In the genomic region with DNA sequence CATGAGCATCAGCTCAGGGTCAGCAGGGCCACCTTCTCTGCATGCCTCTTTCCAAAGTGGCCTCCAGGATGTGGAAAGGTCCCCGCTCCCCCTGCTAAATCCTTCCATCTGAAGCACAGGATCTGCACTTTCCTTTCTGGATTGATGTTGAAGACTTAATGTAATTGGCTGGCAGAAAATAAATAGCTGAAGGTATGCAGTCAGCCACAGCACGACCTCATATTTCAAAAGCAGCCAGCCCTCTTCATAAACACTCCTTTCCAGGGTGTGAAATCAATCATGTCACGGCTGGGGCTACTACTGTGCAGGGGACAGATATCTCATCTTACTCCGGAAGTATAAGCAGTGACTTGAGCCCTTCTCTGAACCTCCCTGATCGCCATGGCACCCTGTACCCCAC, we compare ENCODE assay signal across 13 mouse cellular contexts.
DNase-seq lines count a peak whose midpoint lies in the region; ATAC-seq and TF ChIP-seq lines count a peak whose summit lies in the region.
"Had no signal": no experiment of that assay in that cellular context is flagged by ENCODE, and none has a peak within 500 bp of the region (broad histone marks: within the 10 kb centered on the region; RNA-seq: fewer than 3 reads in every experiment).

No protein-coding gene starts in this region.

- no peak overlapping the region for H3K4me3 ChIP-seq in kidney, postnatal 0 days (replicated peaks; ENCODE audit: low read depth, low read length)
- H3K4me3 ChIP-seq in hindbrain, embryonic 11.5 days (ENCODE audit: low read depth, low read length) = no peak overlapping the region
- no peak overlapping the region for H3K4me3 ChIP-seq in midbrain, embryonic 13.5 days (replicated peaks)
- H3K4me3 ChIP-seq: heart, embryonic 10.5 days; liver, embryonic 12.5 days; megakaryocyte, embryonic 14.5 days had no signal

- H3K27ac ChIP-seq in kidney, postnatal 0 days = no peak overlapping the region
- H3K27ac ChIP-seq in hindbrain, embryonic 11.5 days (ENCODE audit: low read depth, low read length) = 0 out of 2 replicates have a peak overlapping the region, but pooled peaks have one; percentile 45
- no peak overlapping the region for H3K27ac ChIP-seq in midbrain, embryonic 13.5 days
- H3K27ac ChIP-seq: heart, embryonic 10.5 days; liver, embryonic 12.5 days had no signal

- no peaks in the 10 kb centered on the region for H3K27me3 ChIP-seq in kidney, postnatal 0 days (ENCODE audit: insufficient read depth, low read length)
- no peaks in the 10 kb centered on the region for H3K27me3 ChIP-seq in hindbrain, embryonic 11.5 days (ENCODE audit: control insufficient read depth, insufficient read depth, low read length)
- no peaks in the 10 kb centered on the region for H3K27me3 ChIP-seq in midbrain, embryonic 13.5 days
- H3K27me3 ChIP-seq: liver, embryonic 12.5 days; megakaryocyte, embryonic 14.5 days had no signal

- H3K9me3 ChIP-seq in kidney, postnatal 0 days (replicated peaks; ENCODE audit: low read length) = no peaks in the 10 kb centered on the region
- H3K9me3 ChIP-seq in hindbrain, embryonic 11.5 days (ENCODE audit: control insufficient read depth, low read length) = no peaks in the 10 kb centered on the region
- H3K9me3 ChIP-seq in midbrain, embryonic 13.5 days = no peaks in the 10 kb centered on the region
- H3K9me3 ChIP-seq: heart, embryonic 10.5 days; liver, embryonic 12.5 days had no signal

- peak; percentile 82 for DNase-seq in kidney, postnatal 0 days (ENCODE audit: low spot score)
- no peak for DNase-seq in kidney, adult 18-20 months
- peak; percentile 46 for DNase-seq in embryo, embryonic 11.5 days (ENCODE audit: low read depth, low spot score)
- DNase-seq in hindbrain, embryonic 11.5 days (ENCODE audit: low spot score) = peak; percentile 41
- no peak for DNase-seq in layer of hippocampus, adult 18-20 months (ENCODE audit: low spot score in 2 of 2)
- no peak for DNase-seq in heart, adult 9 months (ENCODE audit: low spot score in 2 of 2)
- no peak for DNase-seq in urinary bladder, postnatal 10 days (ENCODE audit: low spot score)
- DNase-seq: kidney, postnatal 25 days; right cerebral cortex, postnatal 4 days had no signal

- ATAC-seq in kidney, postnatal 0 days (replicated peaks; ENCODE audit: low FRiP score, low read depth) = peak; percentile 61; the same call in 1 of the 2 replicates
- ATAC-seq in hindbrain, embryonic 11.5 days (ENCODE audit: low FRiP score) = peak; percentile 74
- ATAC-seq in midbrain, embryonic 13.5 days = peak; percentile 53; the same call in 1 of the 2 replicates
- ATAC-seq: liver, embryonic 12.5 days had no signal

- no peak for TF ChIP-seq CTCF in kidney, postnatal 0 days (IDR thresholded peaks at IDR 0.05; ENCODE audit: low read depth)

- WGBS in kidney, postnatal 0 days = 9% methylated on average over 5 of the region's 5 CpGs
- WGBS in hindbrain, embryonic 11.5 days = 24% methylated on average over 5 of the region's 5 CpGs
- 24% methylated on average over 5 of the region's 5 CpGs for WGBS in midbrain, embryonic 13.5 days

- H3K4me2 ChIP-seq in kidney, postnatal 0 days (ENCODE audit: low read length) = no peak overlapping the region
- no peak overlapping the region for H3K4me2 ChIP-seq in hindbrain, embryonic 11.5 days (replicated peaks; ENCODE audit: low read depth, low read length)
- H3K4me2 ChIP-seq in midbrain, embryonic 13.5 days (replicated peaks) = no peak overlapping the region
- H3K4me2 ChIP-seq: liver, embryonic 12.5 days had no signal

- H3K4me1 ChIP-seq in kidney, postnatal 0 days (replicated peaks; ENCODE audit: insufficient read depth, low read length) = no peaks in the 10 kb centered on the region
- peaks cover 3% of the 10 kb centered on the region; the same call in 1 of the 2 replicates for H3K4me1 ChIP-seq in hindbrain, embryonic 11.5 days (replicated peaks; ENCODE audit: control insufficient read depth, insufficient read depth, low read length)
- peaks cover 8% of the 10 kb centered on the region for H3K4me1 ChIP-seq in midbrain, embryonic 13.5 days (replicated peaks)
- H3K4me1 ChIP-seq: megakaryocyte, embryonic 14.5 days had no signal

- H3K36me3 ChIP-seq in kidney, postnatal 0 days (ENCODE audit: insufficient read depth, low read length) = no peaks in the 10 kb centered on the region
- H3K36me3 ChIP-seq in hindbrain, embryonic 11.5 days (ENCODE audit: control insufficient read depth, insufficient read depth, low read length) = no peaks in the 10 kb centered on the region
- no peaks in the 10 kb centered on the region for H3K36me3 ChIP-seq in midbrain, embryonic 13.5 days
- H3K36me3 ChIP-seq: heart, embryonic 10.5 days; liver, embryonic 12.5 days had no signal

- H3K9ac ChIP-seq in kidney, postnatal 0 days (ENCODE audit: low read depth, low read length) = no peak overlapping the region
- H3K9ac ChIP-seq in hindbrain, embryonic 11.5 days (ENCODE audit: low read depth, low read length) = no peak overlapping the region
- no peak overlapping the region for H3K9ac ChIP-seq in midbrain, embryonic 13.5 days (replicated peaks)
- H3K9ac ChIP-seq: liver, embryonic 12.5 days had no signal

Comparison
In these comparisons a context has a peak if more than half of its experiments do, and no peak if none do; other contexts are left out.
1. DNase-seq: peak in kidney, postnatal 0 days (single experiment), embryo, embryonic 11.5 days (single experiment) and hindbrain, embryonic 11.5 days (single experiment); none in kidney, adult 18-20 months (single experiment), layer of hippocampus, adult 18-20 months (0 of 2), heart, adult 9 months (0 of 2) and urinary bladder, postnatal 10 days (single experiment).
2. Peak in every context shown above with its lines, with median percentiles within 50 percentile points of each other: ATAC-seq.